Mouse (Mus musculus): ENCODE measurements around the gene BC049352. TPM values are rescaled to one million over a fixed set of nuclear protein-coding genes. Genes with fewer than 3 reads are reported as not detected.

The BC049352 gene
- polyA plus RNA-seq, 1 experiment from 2014 or later, result not detected

- 92% methylated on average over 3 of the region's 3 CpGs for WGBS
Measured at GRCm38 (mm10) chr9:45251281-45251680, 69.5 kb downstream of the BC049352 start.

DNA sequence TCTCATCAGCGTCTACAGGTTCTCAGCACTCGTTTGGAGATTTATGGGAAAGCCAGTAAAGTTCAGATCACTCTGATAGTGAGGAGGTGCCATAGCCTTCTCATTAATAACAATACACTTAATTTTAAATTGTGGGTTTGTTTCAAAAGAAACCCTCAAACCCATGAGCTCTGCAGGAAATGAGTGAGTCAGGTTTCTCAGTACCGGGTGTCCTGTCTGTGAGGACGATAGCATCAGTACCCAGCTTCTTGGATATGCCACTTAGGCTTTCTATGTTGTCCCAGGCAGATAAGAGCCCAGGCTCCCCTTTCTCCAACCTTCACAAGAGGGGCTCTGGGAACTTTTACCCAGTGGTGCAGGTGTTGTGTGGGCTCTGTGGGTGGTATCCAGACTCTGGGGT, 70.2 kb downstream of the BC049352 start:
- Histone ChIP-seq H3K27me3 (peaks cover 5% of the 10 kb centered on the region), H3K27ac (no peak overlapping the region), H3K4me2 (no peak overlapping the region), H3K9ac (replicated peaks) (no peak overlapping the region), H3K36me3 (no peaks in the 10 kb centered on the region), H3K4me1 (replicated peaks) (no peaks in the 10 kb centered on the region), H3K4me3 (replicated peaks) (no peak overlapping the region), H3K9me3 (no peaks in the 10 kb centered on the region)
- 57% methylated on average over 4 of the region's 4 CpGs for WGBS
- ATAC-seq (ENCODE audit: insufficient number of reproducible peaks, insufficient read depth, low FRiP score, low TSS enrichment, low read depth), result no peak

More at GRCm38 (mm10) chr9:45251281-45251680, 69.5 kb downstream of the BC049352 start:
- Histone ChIP-seq H3K4me1 (replicated peaks) (no peaks in the 10 kb centered on the region), H3K9ac (replicated peaks) (no peak overlapping the region), H3K27me3 (peaks cover 5% of the 10 kb centered on the region), H3K9me3 (no peaks in the 10 kb centered on the region), H3K36me3 (no peaks in the 10 kb centered on the region), H3K27ac (no peak overlapping the region), H3K4me2 (no peak overlapping the region), H3K4me3 (replicated peaks) (no peak overlapping the region)
- no peak for ATAC-seq (ENCODE audit: insufficient number of reproducible peaks, insufficient read depth, low FRiP score, low TSS enrichment, low read depth)

GRCm38 (mm10) chr9:45252395-45252794, 70.6 kb downstream of the BC049352 start:
- WGBS, result 75% methylated on average over 6 of the region's 6 CpGs
- no peak overlapping the region for H3K27ac ChIP-seq
- peaks cover 5% of the 10 kb centered on the region for H3K27me3 ChIP-seq
- no peak overlapping the region for H3K4me3 ChIP-seq (replicated peaks)
- no peak for ATAC-seq (ENCODE audit: insufficient number of reproducible peaks, insufficient read depth, low FRiP score, low TSS enrichment, low read depth)
- H3K9ac ChIP-seq (replicated peaks), result no peak overlapping the region
- H3K9me3 ChIP-seq, result no peaks in the 10 kb centered on the region
- no peaks in the 10 kb centered on the region for H3K36me3 ChIP-seq
- no peaks in the 10 kb centered on the region for H3K4me1 ChIP-seq (replicated peaks)
- H3K4me2 ChIP-seq, result no peak overlapping the region

DNA sequence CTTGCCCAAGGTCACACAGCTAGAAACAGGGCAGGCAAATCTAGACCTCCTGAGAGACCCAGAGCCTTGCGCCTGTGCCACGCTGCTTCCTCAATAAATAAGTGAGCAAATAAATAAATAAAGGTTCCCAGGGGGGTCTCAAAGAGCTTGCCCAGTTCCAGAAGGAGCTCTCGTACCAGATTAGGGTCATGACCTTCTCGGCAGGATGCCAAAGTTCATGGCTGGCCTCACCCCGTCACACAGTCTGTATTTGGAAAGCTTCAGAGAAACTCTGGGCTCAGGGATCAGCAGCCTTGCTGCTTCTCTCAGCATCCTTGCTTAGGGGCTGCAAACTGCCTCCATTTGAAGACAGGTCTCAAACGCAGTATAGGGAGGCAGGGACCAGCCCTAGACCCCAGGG, 72.2 kb downstream of the BC049352 start:
- no peak overlapping the region for H3K4me3 ChIP-seq (replicated peaks)
- peaks cover 5% of the 10 kb centered on the region for H3K27me3 ChIP-seq
- H3K36me3 ChIP-seq, result no peaks in the 10 kb centered on the region
- H3K9me3 ChIP-seq, result no peaks in the 10 kb centered on the region
- H3K9ac ChIP-seq (replicated peaks), result no peak overlapping the region
- H3K4me1 ChIP-seq (replicated peaks), result no peaks in the 10 kb centered on the region
- H3K27ac ChIP-seq, result no peak overlapping the region
- WGBS, result 31% methylated on average over 6 of the region's 6 CpGs
- no peak overlapping the region for H3K4me2 ChIP-seq
- ATAC-seq (ENCODE audit: insufficient number of reproducible peaks, insufficient read depth, low FRiP score, low TSS enrichment, low read depth), result no peak

- Histone ChIP-seq H3K9me3 (no peaks in the 10 kb centered on the region), H3K9ac (replicated peaks) (no peak overlapping the region), H3K4me1 (replicated peaks) (no peaks in the 10 kb centered on the region), H3K4me2 (no peak overlapping the region), H3K4me3 (replicated peaks) (no peak overlapping the region), H3K36me3 (no peaks in the 10 kb centered on the region), H3K27me3 (peaks cover 5% of the 10 kb centered on the region), H3K27ac (no peak overlapping the region)
- 55% methylated on average over 4 of the region's 4 CpGs for WGBS
- ATAC-seq (ENCODE audit: insufficient number of reproducible peaks, insufficient read depth, low FRiP score, low TSS enrichment, low read depth), result no peak
Measured at GRCm38 (mm10) chr9:45254605-45255004, 72.8 kb downstream of the BC049352 start.

- no peak overlapping the region for H3K27ac ChIP-seq
- H3K4me2 ChIP-seq, result no peak overlapping the region
- no peak overlapping the region for H3K4me3 ChIP-seq (replicated peaks)
- H3K27me3 ChIP-seq, result peaks cover 5% of the 10 kb centered on the region
- no peaks in the 10 kb centered on the region for H3K4me1 ChIP-seq (replicated peaks)
- no peak overlapping the region for H3K9ac ChIP-seq (replicated peaks)
- H3K36me3 ChIP-seq, result no peaks in the 10 kb centered on the region
- H3K9me3 ChIP-seq, result no peaks in the 10 kb centered on the region
- WGBS, result 89% methylated on average over 4 of the region's 4 CpGs
- ATAC-seq (ENCODE audit: insufficient number of reproducible peaks, insufficient read depth, low FRiP score, low TSS enrichment, low read depth), result no peak
Measured at GRCm38 (mm10) chr9:45255431-45255830, 73.6 kb downstream of the BC049352 start.

- ATAC-seq (ENCODE audit: insufficient number of reproducible peaks, insufficient read depth, low FRiP score, low TSS enrichment, low read depth), result no peak
- no peak overlapping the region for H3K9ac ChIP-seq (replicated peaks)
- no peak overlapping the region for H3K4me2 ChIP-seq
- H3K36me3 ChIP-seq, result no peaks in the 10 kb centered on the region
- H3K4me3 ChIP-seq (replicated peaks), result no peak overlapping the region
- H3K9me3 ChIP-seq, result no peaks in the 10 kb centered on the region
- 84% methylated on average over 5 of the region's 5 CpGs for WGBS
- no peaks in the 10 kb centered on the region for H3K4me1 ChIP-seq (replicated peaks)
- peaks cover 5% of the 10 kb centered on the region; the same call in 1 of the 2 replicates for H3K27me3 ChIP-seq
- no peak overlapping the region for H3K27ac ChIP-seq
Measured at GRCm38 (mm10) chr9:45255967-45256366, 74.2 kb downstream of the BC049352 start.

DNA sequence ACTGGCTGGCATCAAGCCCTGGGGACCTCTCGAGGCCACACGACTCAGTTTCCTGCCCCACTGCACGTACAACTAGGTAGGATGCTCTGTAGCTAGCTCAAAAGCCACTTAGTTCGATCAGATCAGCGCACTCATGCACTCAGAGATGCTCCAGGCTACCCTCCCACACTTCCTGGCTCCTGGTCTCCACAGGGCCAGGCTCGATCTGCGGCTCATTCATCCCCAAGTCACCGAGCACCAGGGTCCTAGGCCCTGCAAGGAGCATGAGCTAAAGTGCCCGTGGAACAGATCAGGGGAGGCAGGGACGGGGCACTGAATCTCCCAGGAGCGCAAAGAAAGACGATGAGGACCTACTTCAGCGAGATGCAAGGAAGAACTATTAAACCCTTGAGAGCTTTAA, 77.3 kb downstream of the BC049352 start:
- no peak overlapping the region for H3K4me2 ChIP-seq
- no peak overlapping the region for H3K27ac ChIP-seq
- H3K4me3 ChIP-seq (replicated peaks), result no peak overlapping the region
- WGBS, result 84% methylated on average over 13 of the region's 13 CpGs
- H3K27me3 ChIP-seq, result peaks cover 5% of the 10 kb centered on the region; the same call in 1 of the 2 replicates
- H3K36me3 ChIP-seq, result no peaks in the 10 kb centered on the region
- no peaks in the 10 kb centered on the region for H3K4me1 ChIP-seq (replicated peaks)
- no peak for ATAC-seq (ENCODE audit: insufficient number of reproducible peaks, insufficient read depth, low FRiP score, low TSS enrichment, low read depth)
- H3K9ac ChIP-seq (replicated peaks), result no peak overlapping the region
- no peaks in the 10 kb centered on the region for H3K9me3 ChIP-seq

GRCm38 (mm10) chr9:45261466-45261865, 79.7 kb downstream of the BC049352 start:
- Histone ChIP-seq H3K27ac (no peak overlapping the region), H3K27me3 (peaks cover 7% of the 10 kb centered on the region), H3K4me1 (replicated peaks) (no peaks in the 10 kb centered on the region), H3K4me2 (no peak overlapping the region), H3K36me3 (no peaks in the 10 kb centered on the region), H3K9me3 (no peaks in the 10 kb centered on the region), H3K9ac (replicated peaks) (no peak overlapping the region), H3K4me3 (replicated peaks) (no peak overlapping the region)
- 61% methylated on average over 4 of the region's 4 CpGs for WGBS
- ATAC-seq (ENCODE audit: insufficient number of reproducible peaks, insufficient read depth, low FRiP score, low TSS enrichment, low read depth), result no peak

GRCm38 (mm10) chr9:45261872-45262271, 80.1 kb downstream of the BC049352 start:
- no peak overlapping the region for H3K4me3 ChIP-seq (replicated peaks)
- no peaks in the 10 kb centered on the region for H3K4me1 ChIP-seq (replicated peaks)
- H3K4me2 ChIP-seq, result no peak overlapping the region
- WGBS, result 79% methylated on average over 5 of the region's 5 CpGs
- H3K27me3 ChIP-seq, result peaks cover 11% of the 10 kb centered on the region
- H3K36me3 ChIP-seq, result no peaks in the 10 kb centered on the region
- no peaks in the 10 kb centered on the region for H3K9me3 ChIP-seq
- H3K9ac ChIP-seq (replicated peaks), result no peak overlapping the region
- ATAC-seq (ENCODE audit: insufficient number of reproducible peaks, insufficient read depth, low FRiP score, low TSS enrichment, low read depth), result no peak
- H3K27ac ChIP-seq, result no peak overlapping the region

GRCm38 (mm10) chr9:45267099-45267498, 85.3 kb downstream of the BC049352 start:
- H3K4me1 ChIP-seq (replicated peaks), result 0 out of 2 replicates have a peak, but pooled peaks cover 3% of the 10 kb centered on the region
- WGBS, result 90% methylated on average over 4 of the region's 4 CpGs
- H3K9me3 ChIP-seq, result no peaks in the 10 kb centered on the region
- no peaks in the 10 kb centered on the region for H3K36me3 ChIP-seq
- ATAC-seq (ENCODE audit: insufficient number of reproducible peaks, insufficient read depth, low FRiP score, low TSS enrichment, low read depth), result no peak
- H3K9ac ChIP-seq (replicated peaks), result no peak overlapping the region
- no peak overlapping the region for H3K4me2 ChIP-seq
- no peak overlapping the region for H3K4me3 ChIP-seq (replicated peaks)
- H3K27me3 ChIP-seq, result peaks cover 57% of the 10 kb centered on the region
- H3K27ac ChIP-seq, result no peak overlapping the region

GRCm38 (mm10) chr9:45268079-45268478, 86.3 kb downstream of the BC049352 start:
- 66% methylated on average over 4 of the region's 4 CpGs for WGBS
- Histone ChIP-seq H3K9ac (replicated peaks) (no peak overlapping the region), H3K4me1 (replicated peaks) (0 out of 2 replicates have a peak, but pooled peaks cover 3% of the 10 kb centered on the region), H3K27me3 (peaks cover 57% of the 10 kb centered on the region), H3K4me2 (no peak overlapping the region), H3K9me3 (no peaks in the 10 kb centered on the region), H3K4me3 (replicated peaks) (peak overlapping the region; percentile 42; the same call in 1 of the 2 replicates), H3K36me3 (no peaks in the 10 kb centered on the region), H3K27ac (no peak overlapping the region)
- no peak for ATAC-seq (ENCODE audit: insufficient number of reproducible peaks, insufficient read depth, low FRiP score, low TSS enrichment, low read depth)

Measured in limb, embryonic 12.5 days (tissue).